Mouse (Mus musculus) embryonic facial prominence, embryonic 11.5 days (tissue): Measurements from ENCODE around the gene Gm20815. TPM values are rescaled to one million over a fixed set of nuclear protein-coding genes. Genes with fewer than 3 reads are reported as not detected.
"Not testable (repeated sequence)": the region's sequence is repeated elsewhere in the genome, so short reads cannot be mapped to it uniquely, and the experiment has no call there.

Source experiments
- ATAC-seq: fragments of 200-750 bp; cut with Nextera tagmentation; replicated peaks from 2 replicates; pipeline ENCODE4 v1.8.0; 2017; ENCODE audit warnings: low read depth; ENCODE audit not compliant: insufficient number of reproducible peaks, low FRiP score, low TSS enrichment
- DNase-seq: peaks from one replicate; pipeline ENCODE4 v3.0.0-alpha.2; 2015; ENCODE audit warnings: low spot score
- H3K27ac ChIP-seq: fragments of 300-500 bp; sonication (generic); replicated peaks from 2 replicates; pipeline ENCODE4 v1.5.1; 2014; ENCODE audit warnings: mild to moderate bottlenecking, low read depth, low read length, control low read depth
- H3K27me3 ChIP-seq: fragments of 300-500 bp; sonication (generic); 2 replicates; pipeline ENCODE4 v1.6.1; 2014; ENCODE audit warnings: mild to moderate bottlenecking, low read length, moderate library complexity, mixed read lengths; ENCODE audit not compliant: control insufficient read depth, insufficient read depth
- H3K36me3 ChIP-seq: fragments of 300-500 bp; sonication (generic); replicated peaks from 2 replicates; pipeline ENCODE4 v1.6.1; 2014; ENCODE audit warnings: low read depth, mild to moderate bottlenecking, low read length, moderate library complexity, mixed read lengths; ENCODE audit not compliant: control insufficient read depth, insufficient read depth
- H3K4me1 ChIP-seq: fragments of 300-500 bp; sonication (generic); 2 replicates; pipeline ENCODE4 v1.6.1; 2014; ENCODE audit warnings: low read length, mixed read lengths; ENCODE audit not compliant: control insufficient read depth, insufficient read depth
- H3K4me2 ChIP-seq: fragments of 300-500 bp; sonication (generic); 2 replicates; pipeline ENCODE4 v1.6.1; 2014; ENCODE audit warnings: low read depth, mild to moderate bottlenecking, control low read depth, low read length, moderate library complexity
- H3K4me3 ChIP-seq: fragments of 300-500 bp; sonication (generic); 2 replicates; pipeline ENCODE4 v1.5.1; 2014; ENCODE audit warnings: low read depth, low read length, control low read depth
- H3K9ac ChIP-seq: fragments of 300-500 bp; sonication (generic); replicated peaks from 2 replicates; pipeline ENCODE4 v1.6.1; 2014; ENCODE audit warnings: mild to moderate bottlenecking, control low read depth, low read length
- H3K9me3 ChIP-seq: fragments of 300-500 bp; sonication (generic); replicated peaks from 2 replicates; pipeline ENCODE4 v1.6.1; 2016; ENCODE audit warnings: mild to moderate bottlenecking, low read length, inconsistent platforms, mixed read lengths; ENCODE audit not compliant: control insufficient read depth
- WGBS: fragments of 180-500 bp; shearing (Covaris S2); extraction: QIAGEN DNeasy Blood & Tissue Kit; methylation state at CpG from one replicate; pipeline ENCODE4 v1.1.7; 2014; 5-methylcytosine and 5-hydroxymethylcytosine counted together
- polyA plus RNA-seq: library from polyadenylated mRNA; unstranded; fragments of >200 nt; fragmentation: Nextera tagmentation; extraction: Ambion mirVana; gene quantifications from 2 replicates; pipeline ENCODE4 v1.2.1, GENCODE M21; 2014

Gene Gm20815
- not detected in 2 replicates for polyA plus RNA-seq

GRCm38 (mm10) chrY:8835069-8835468 is at the start of gene Gm20815:
Gene Gm20815, minus strand, starts transcription at chrY:8835169.
- DNase-seq, H3K36me3 ChIP-seq, H3K9me3 ChIP-seq, H3K9ac ChIP-seq, H3K4me1 ChIP-seq, ATAC-seq, H3K27me3 ChIP-seq, H3K4me2 ChIP-seq, H3K4me3 ChIP-seq, H3K27ac ChIP-seq: not testable (repeated sequence)
- WGBS = no CpG with 5 or more reads among the region's 4 CpGs
